Mouse (Mus musculus) liver, embryonic 12.5 days (tissue): ENCODE data around the gene Rfc4. TPM values are rescaled to one million over a fixed set of nuclear protein-coding genes. Genes with fewer than 3 reads are reported as not detected.

Source experiments
- ATAC-seq: fragments of 200-750 bp; cut with Nextera tagmentation; 2 replicates; pipeline ENCODE4 v1.8.0; 2017; ENCODE audit warnings: moderate number of reproducible peaks, mild to moderate bottlenecking, moderate library complexity
- H3K27ac ChIP-seq: fragments of 300-500 bp; sonication (generic); 2 replicates; pipeline ENCODE4 v1.5.1; 2016; ENCODE audit warnings: mild to moderate bottlenecking
- H3K27me3 ChIP-seq: fragments of 300-500 bp; sonication (generic); replicated peaks from 2 replicates; pipeline ENCODE4 v1.6.1; 2016; ENCODE audit warnings: mild to moderate bottlenecking, moderate library complexity
- H3K36me3 ChIP-seq: fragments of 300-500 bp; sonication (generic); 2 replicates; pipeline ENCODE4 v1.6.1; 2016; ENCODE audit warnings: mild to moderate bottlenecking, moderate library complexity
- H3K4me1 ChIP-seq: fragments of 300-500 bp; sonication (generic); 2 replicates; pipeline ENCODE4 v1.6.1; 2016
- H3K4me2 ChIP-seq: fragments of 300-500 bp; sonication (generic); 2 replicates; pipeline ENCODE4 v1.6.1; 2016; ENCODE audit warnings: mild to moderate bottlenecking, moderate library complexity
- H3K4me3 ChIP-seq: fragments of 300-500 bp; sonication (generic); 2 replicates; pipeline ENCODE4 v1.5.1; 2016; ENCODE audit warnings: mild to moderate bottlenecking, moderate library complexity
- H3K9ac ChIP-seq: fragments of 300-500 bp; sonication (generic); 2 replicates; pipeline ENCODE4 v1.6.1; 2016; ENCODE audit warnings: mild to moderate bottlenecking, moderate library complexity
- H3K9me3 ChIP-seq: fragments of 300-500 bp; sonication (generic); replicated peaks from 2 replicates; pipeline ENCODE4 v1.6.1; 2016; ENCODE audit warnings: mild to moderate bottlenecking, moderate library complexity
- whole genome bisulfite sequencing: fragments of 180-500 bp; shearing (Covaris S2); methylation state at CpG from one replicate; pipeline ENCODE4 v1.1.7; 2016; ENCODE audit not compliant: insufficient replicate concordance; 5-methylcytosine and 5-hydroxymethylcytosine counted together
- polyA plus RNA-seq: library from polyadenylated mRNA; unstranded; fragments of >200 nt; fragmentation: Nextera tagmentation; extraction: Ambion mirVana; gene quantifications from 2 replicates; pipeline ENCODE4 v1.2.1, GENCODE M21; 2016

Rfc4 gene
- polyA plus RNA-seq, 1 experiment from 2014 or later, result 184 TPM

GRCm38 (mm10) chr16:23132336-23132735 is 4.8 kb upstream of the Rfc4 start:
- Histone ChIP-seq H3K4me2 (no peak overlapping the region), H3K4me1 (peaks cover 18% of the 10 kb centered on the region), H3K27me3 (no peaks in the 10 kb centered on the region; the same call in 1 of the 2 replicates), H3K4me3 (no peak overlapping the region), H3K9me3 (no peaks in the 10 kb centered on the region), H3K27ac (no peak overlapping the region), H3K9ac (no peak overlapping the region), H3K36me3 (no peaks in the 10 kb centered on the region)
- no peak for ATAC-seq
- WGBS, result 74% methylated on average over 1 of the region's 1 CpGs

DNA sequence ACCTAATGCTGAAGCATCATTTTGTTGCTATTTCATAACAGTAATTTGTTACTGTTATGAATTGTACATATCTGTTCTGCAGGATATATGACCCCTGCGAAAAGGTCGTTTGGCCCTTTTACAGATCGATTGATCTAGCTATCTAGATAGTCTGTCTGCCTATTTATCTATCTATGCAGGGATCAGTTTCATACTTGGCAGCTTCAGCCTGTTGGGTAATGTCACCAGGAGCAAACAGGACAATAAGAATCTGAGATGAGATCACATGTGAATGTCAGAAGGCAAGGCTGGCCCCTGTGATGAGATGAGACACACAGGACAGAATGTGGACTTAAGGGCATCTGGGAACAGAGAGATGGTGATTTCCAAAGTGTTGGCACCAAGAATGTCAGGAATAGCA is 2.8 kb upstream of the Rfc4 start:
- Histone ChIP-seq H3K36me3 (peaks cover 7% of the 10 kb centered on the region), H3K4me2 (no peak overlapping the region), H3K27me3 (no peaks in the 10 kb centered on the region), H3K27ac (no peak overlapping the region), H3K9me3 (no peaks in the 10 kb centered on the region), H3K4me3 (no peak overlapping the region), H3K9ac (no peak overlapping the region), H3K4me1 (peaks cover 32% of the 10 kb centered on the region)
- no peak for ATAC-seq
- WGBS, result 85% methylated on average over 3 of the region's 3 CpGs

GRCm38 (mm10) chr16:23127311-23127672 is 245 bp downstream of the Rfc4 start:
- ATAC-seq, result peak; percentile 25; the same call in 1 of the 2 replicates
- WGBS, result 0% methylated on average over 4 of the region's 4 CpGs
- Histone ChIP-seq H3K27me3 (no peaks in the 10 kb centered on the region), H3K9ac (peak overlapping the region; percentile 91), H3K4me1 (peaks cover 32% of the 10 kb centered on the region), H3K9me3 (no peaks in the 10 kb centered on the region), H3K36me3 (peaks cover 32% of the 10 kb centered on the region), H3K27ac (peak overlapping the region; percentile 98), H3K4me3 (peak overlapping the region; percentile 87), H3K4me2 (peak overlapping the region; percentile 84)

- Histone ChIP-seq H3K9ac (no peak overlapping the region), H3K36me3 (peaks cover 61% of the 10 kb centered on the region), H3K4me1 (peaks cover 26% of the 10 kb centered on the region), H3K9me3 (no peaks in the 10 kb centered on the region), H3K27me3 (no peaks in the 10 kb centered on the region), H3K4me2 (no peak overlapping the region), H3K27ac (no peak overlapping the region), H3K4me3 (no peak overlapping the region)
- no peak for ATAC-seq
- WGBS, result 83% methylated on average over 4 of the region's 4 CpGs
Measured at GRCm38 (mm10) chr16:23124398-23124797, 3.1 kb downstream of the Rfc4 start.

DNA sequence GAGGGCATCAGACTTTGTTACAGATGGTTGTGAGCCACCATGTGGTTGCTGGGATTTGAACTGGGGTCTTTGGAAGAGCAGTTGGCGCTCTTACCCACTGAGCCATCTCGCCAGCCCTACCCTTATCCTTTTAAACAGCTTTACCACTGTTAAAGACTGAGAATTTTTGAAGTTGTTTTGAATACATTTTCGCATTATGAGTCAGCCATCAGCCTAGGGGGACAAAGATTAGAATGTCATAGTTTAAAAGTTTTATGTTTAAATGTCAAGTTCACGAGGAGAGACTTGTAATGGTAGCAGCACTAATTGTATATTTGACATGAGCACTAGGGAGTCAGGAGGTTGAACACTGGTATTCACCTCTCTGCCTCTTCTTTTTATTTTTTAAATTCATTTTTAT is 4.4 kb downstream of the Rfc4 start:
- no peaks in the 10 kb centered on the region for H3K27me3 ChIP-seq
- H3K4me2 ChIP-seq, result no peak overlapping the region
- H3K9me3 ChIP-seq, result no peaks in the 10 kb centered on the region
- H3K4me3 ChIP-seq, result no peak overlapping the region
- peaks cover 68% of the 10 kb centered on the region for H3K36me3 ChIP-seq
- no peak overlapping the region for H3K27ac ChIP-seq
- no peak overlapping the region for H3K9ac ChIP-seq
- ATAC-seq, result no peak
- WGBS, result 83% methylated on average over 4 of the region's 4 CpGs
- H3K4me1 ChIP-seq, result peaks cover 14% of the 10 kb centered on the region

DNA sequence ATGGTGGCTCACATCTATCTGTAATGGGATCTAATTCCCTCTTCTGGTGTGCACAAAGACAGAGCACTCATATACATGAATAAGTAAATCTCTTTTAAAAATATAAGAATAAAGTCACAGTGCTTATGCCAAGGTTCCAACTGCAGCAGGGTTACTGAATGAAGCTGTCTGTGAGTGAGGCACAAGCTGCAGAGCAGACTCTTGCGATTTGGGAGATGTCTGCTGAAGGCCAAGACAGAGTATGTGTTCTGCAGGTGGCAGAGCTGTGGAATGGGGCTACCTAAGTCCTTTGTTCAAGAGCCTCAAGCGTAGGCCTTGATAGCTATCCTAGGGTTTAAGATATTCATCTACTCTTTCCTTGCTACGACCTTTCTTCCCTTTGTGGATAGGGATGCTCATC is 5.1 kb downstream of the Rfc4 start:
- H3K4me3 ChIP-seq, result no peak overlapping the region
- no peak overlapping the region for H3K4me2 ChIP-seq
- whole genome bisulfite sequencing, result 87% methylated on average over 3 of the region's 3 CpGs
- H3K27me3 ChIP-seq, result no peaks in the 10 kb centered on the region
- H3K4me1 ChIP-seq, result peaks cover 14% of the 10 kb centered on the region
- H3K9ac ChIP-seq, result no peak overlapping the region
- ATAC-seq, result no peak
- no peak overlapping the region for H3K27ac ChIP-seq
- H3K9me3 ChIP-seq, result no peaks in the 10 kb centered on the region
- H3K36me3 ChIP-seq, result peaks cover 75% of the 10 kb centered on the region

- peaks cover 90% of the 10 kb centered on the region for H3K36me3 ChIP-seq
- no peak overlapping the region for H3K4me3 ChIP-seq
- no peak for ATAC-seq
- H3K4me1 ChIP-seq, result 0 out of 2 replicates have a peak, but pooled peaks cover 3% of the 10 kb centered on the region
- no peaks in the 10 kb centered on the region for H3K27me3 ChIP-seq
- H3K9me3 ChIP-seq, result no peaks in the 10 kb centered on the region
- WGBS, result 55% methylated on average over 4 of the region's 4 CpGs
- H3K9ac ChIP-seq, result no peak overlapping the region
- no peak overlapping the region for H3K4me2 ChIP-seq
- no peak overlapping the region for H3K27ac ChIP-seq
Measured at GRCm38 (mm10) chr16:23117173-23117572, 10.4 kb downstream of the Rfc4 start.

DNA sequence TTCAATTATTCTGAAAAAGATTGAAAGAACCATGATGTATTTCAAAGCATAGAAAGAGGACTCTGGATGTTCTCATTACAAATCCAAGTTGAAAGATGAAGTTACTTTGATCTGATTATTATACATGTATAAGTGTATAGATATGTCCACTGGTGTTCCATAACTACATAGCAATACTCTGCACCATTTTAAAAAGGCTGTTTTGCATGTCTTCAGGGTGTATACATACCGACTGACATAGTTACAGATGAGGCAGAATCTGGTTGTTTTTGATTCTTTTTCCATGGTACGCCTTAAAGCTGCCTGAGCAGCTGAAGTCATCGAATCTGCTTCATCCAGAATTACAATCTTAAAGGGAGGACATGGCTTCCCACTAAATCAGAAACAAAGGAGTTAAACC is 12.1 kb downstream of the Rfc4 start:
- no peak overlapping the region for H3K9ac ChIP-seq
- no peak for ATAC-seq
- no peak overlapping the region for H3K27ac ChIP-seq
- peaks cover 12% of the 10 kb centered on the region; the same call in 1 of the 2 replicates for H3K4me1 ChIP-seq
- peaks cover 90% of the 10 kb centered on the region for H3K36me3 ChIP-seq
- no peaks in the 10 kb centered on the region for H3K9me3 ChIP-seq
- H3K27me3 ChIP-seq, result no peaks in the 10 kb centered on the region
- no peak overlapping the region for H3K4me2 ChIP-seq
- 81% methylated on average over 3 of the region's 3 CpGs for WGBS
- no peak overlapping the region for H3K4me3 ChIP-seq

DNA sequence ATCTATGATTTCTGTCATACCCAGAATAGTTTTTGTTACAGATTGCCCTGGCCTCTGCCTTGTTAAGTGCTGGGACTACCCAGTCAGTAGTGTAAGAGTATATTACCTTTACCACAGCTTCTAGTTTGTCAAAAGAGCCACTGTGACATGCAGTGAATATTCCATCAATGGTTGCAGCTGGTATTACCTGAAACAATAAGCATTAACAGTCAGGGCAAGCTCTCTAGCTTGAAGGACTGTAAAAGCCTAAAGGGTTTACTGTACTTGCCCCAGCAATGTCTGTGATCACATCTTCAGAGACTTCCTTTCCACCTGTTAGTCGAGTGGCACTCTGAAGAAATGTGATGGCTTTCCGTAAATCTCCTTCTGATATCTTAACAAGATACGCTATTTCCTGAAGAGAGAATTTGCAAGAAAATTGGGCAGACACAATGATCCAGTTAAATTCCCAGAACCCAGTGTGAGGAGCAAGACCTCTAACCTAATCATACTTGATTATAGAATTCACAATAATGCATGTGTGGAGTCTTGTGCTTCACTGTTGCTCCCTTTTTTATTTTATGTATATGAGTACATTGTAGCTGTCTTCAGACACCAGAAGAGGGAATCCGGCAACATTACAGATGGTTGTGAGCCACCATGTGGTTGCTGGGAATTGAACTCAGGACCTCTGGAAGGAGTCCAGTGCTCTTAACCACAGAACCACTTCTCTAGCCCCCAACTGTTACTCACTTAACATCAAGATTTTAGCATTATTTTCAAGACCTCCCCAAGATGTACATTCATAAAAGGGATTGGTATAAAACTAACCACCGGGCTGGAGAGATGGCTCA is 13.0 kb downstream of the Rfc4 start:
- H3K27me3 ChIP-seq, result no peaks in the 10 kb centered on the region
- no peak overlapping the region for H3K9ac ChIP-seq
- H3K36me3 ChIP-seq, result peaks cover 90% of the 10 kb centered on the region
- 0 out of 2 replicates have a peak overlapping the region, but pooled peaks have one; percentile 8 for H3K27ac ChIP-seq
- WGBS, result 47% methylated on average over 5 of the region's 5 CpGs
- no peak overlapping the region for H3K4me3 ChIP-seq
- no peaks in the 10 kb centered on the region for H3K9me3 ChIP-seq
- peak; percentile 59 for ATAC-seq
- no peak overlapping the region for H3K4me2 ChIP-seq
- H3K4me1 ChIP-seq, result peaks cover 21% of the 10 kb centered on the region

DNA sequence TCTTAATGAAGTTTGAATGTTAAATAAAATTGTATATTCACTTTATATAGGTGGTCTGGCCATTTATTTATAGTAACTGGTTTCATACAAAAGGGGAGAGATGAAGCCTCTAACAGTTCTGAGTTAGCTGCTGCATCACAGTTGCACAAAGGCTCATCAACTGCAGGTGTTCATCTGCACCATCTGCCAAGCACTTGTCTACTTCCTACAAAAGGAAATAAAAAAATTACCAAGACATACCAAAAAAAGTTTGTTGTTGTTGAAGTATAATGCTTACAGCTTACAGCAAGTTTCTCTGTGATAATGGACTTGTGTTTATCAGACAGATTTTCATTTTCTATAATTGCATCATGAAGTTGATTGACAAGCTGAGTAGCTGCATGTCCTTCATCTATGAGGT is 13.6 kb downstream of the Rfc4 start:
- Histone ChIP-seq H3K27ac (no peak overlapping the region), H3K4me1 (peaks cover 28% of the 10 kb centered on the region), H3K4me3 (no peak overlapping the region), H3K36me3 (peaks cover 90% of the 10 kb centered on the region), H3K9ac (no peak overlapping the region), H3K4me2 (no peak overlapping the region), H3K27me3 (no peaks in the 10 kb centered on the region), H3K9me3 (no peaks in the 10 kb centered on the region)
- peak; percentile 58 for ATAC-seq

DNA sequence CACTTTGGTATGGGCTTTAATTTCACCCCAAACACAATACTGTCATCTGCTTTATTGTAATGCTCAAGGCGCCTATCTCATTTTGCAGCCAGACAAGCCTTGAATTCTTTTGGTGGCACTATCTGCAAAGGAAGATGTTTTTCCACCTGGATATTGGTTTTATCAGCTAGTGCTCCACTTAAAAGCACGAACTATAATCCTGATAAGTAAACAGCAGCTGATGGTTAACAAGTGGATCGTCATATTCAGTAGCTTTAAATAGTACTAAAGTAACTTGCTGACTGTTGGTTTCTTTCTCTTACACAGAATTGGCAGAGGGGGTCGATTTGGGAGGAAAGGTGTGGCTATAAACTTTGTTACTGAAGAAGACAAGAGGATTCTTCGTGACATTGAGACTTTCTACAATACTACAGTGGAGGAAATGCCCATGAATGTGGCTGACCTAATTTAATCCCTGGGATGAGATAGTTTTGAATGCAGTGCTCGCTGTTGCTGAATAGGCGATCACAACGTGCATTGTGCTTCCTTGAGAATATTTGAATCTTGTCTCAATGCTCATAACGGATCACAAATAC is 14.6 kb downstream of the Rfc4 start:
- no peak for ATAC-seq
- Histone ChIP-seq H3K4me2 (no peak overlapping the region), H3K27me3 (no peaks in the 10 kb centered on the region), H3K9me3 (no peaks in the 10 kb centered on the region), H3K4me1 (peaks cover 28% of the 10 kb centered on the region), H3K36me3 (peaks cover 96% of the 10 kb centered on the region), H3K4me3 (no peak overlapping the region), H3K27ac (no peak overlapping the region), H3K9ac (no peak overlapping the region)
- 31% methylated on average over 9 of the region's 9 CpGs for WGBS

GRCm38 (mm10) chr16:23112348-23112747 is 15.2 kb downstream of the Rfc4 start:
- 0 out of 2 replicates have a peak overlapping the region, but pooled peaks have one; percentile 81 for H3K4me2 ChIP-seq

More at GRCm38 (mm10) chr16:23112348-23112747, 15.2 kb downstream of the Rfc4 start:
- H3K36me3 ChIP-seq, result peaks cover 90% of the 10 kb centered on the region
- 0 out of 2 replicates have a peak overlapping the region, but pooled peaks have one; percentile 22 for H3K27ac ChIP-seq
- H3K27me3 ChIP-seq, result no peaks in the 10 kb centered on the region
- WGBS, result 77% methylated on average over 12 of the region's 12 CpGs
- no peaks in the 10 kb centered on the region for H3K9me3 ChIP-seq
- H3K4me3 ChIP-seq, result no peak overlapping the region
- H3K4me1 ChIP-seq, result peaks cover 28% of the 10 kb centered on the region
- ATAC-seq, result no peak
- no peak overlapping the region for H3K9ac ChIP-seq
